Mouse (Mus musculus): Measurements from ENCODE around the gene Pik3c2b.
A peak's percentile ranks its signal among the peaks of the same experiment; 100 is the strongest.

DNA sequence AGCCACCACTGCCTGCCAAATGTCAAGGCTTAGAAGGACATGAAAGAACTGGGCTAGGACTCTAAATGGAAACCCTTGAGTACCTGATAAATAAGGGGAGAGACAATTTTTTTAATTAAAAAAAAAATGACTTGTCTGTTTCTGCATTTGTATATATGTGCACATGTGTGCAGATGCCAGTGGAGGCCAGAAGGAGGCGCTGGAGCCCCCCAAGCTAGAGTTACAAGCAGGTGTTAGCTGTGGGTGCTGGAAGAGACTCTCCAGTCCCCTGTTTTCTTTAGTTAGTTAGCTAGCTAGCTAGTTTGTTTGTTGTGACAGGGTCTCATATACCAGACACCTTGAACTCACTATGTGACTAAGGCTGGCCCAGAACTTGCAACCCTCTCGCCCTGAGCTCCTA is 6.4 kb downstream of the Pik3c2b start:
- TF ChIP-seq EP300 (IDR thresholded peaks at IDR 0.05; ENCODE audit: insufficient read depth, low read depth, low read length) (no peak), CTCF (IDR thresholded peaks at IDR 0.05) (peak; percentile 47), POLR2A (IDR thresholded peaks at IDR 0.05; ENCODE audit: insufficient read depth, low read depth, low read length) (no peak)
